Mouse (Mus musculus) hindbrain, embryonic 15.5 days (tissue): ENCODE results near the gene Filip1. TPM values are rescaled to one million over a fixed set of nuclear protein-coding genes. Genes with fewer than 3 reads are reported as not detected.

Experiments used
- ATAC-seq: fragments of 200-750 bp; cut with Nextera tagmentation; 2 replicates; pipeline ENCODE4 v1.8.0; 2017; ENCODE audit warnings: low read depth, moderate number of reproducible peaks, moderate TSS enrichment; ENCODE audit not compliant: low FRiP score
- H3K27ac ChIP-seq: fragments of 300-500 bp; sonication (generic); replicated peaks from 2 replicates; pipeline ENCODE4 v1.5.1; 2015; ENCODE audit warnings: mild to moderate bottlenecking, inconsistent platforms
- H3K27me3 ChIP-seq: fragments of 300-500 bp; sonication (generic); 2 replicates; pipeline ENCODE4 v1.6.1; 2015; ENCODE audit warnings: control low read depth, inconsistent platforms
- H3K36me3 ChIP-seq: fragments of 300-500 bp; sonication (generic); 2 replicates; pipeline ENCODE4 v1.6.1; 2015; ENCODE audit warnings: control low read depth, inconsistent platforms
- H3K4me1 ChIP-seq: fragments of 300-500 bp; sonication (generic); replicated peaks from 2 replicates; pipeline ENCODE4 v1.6.1; 2015; ENCODE audit warnings: control low read depth, inconsistent platforms
- H3K4me2 ChIP-seq: fragments of 300-500 bp; sonication (generic); 2 replicates; pipeline ENCODE4 v1.6.1; 2015; ENCODE audit warnings: moderate library complexity, mild to moderate bottlenecking, inconsistent platforms
- H3K4me3 ChIP-seq: fragments of 300-500 bp; sonication (generic); 2 replicates; pipeline ENCODE4 v1.5.1; 2015; ENCODE audit warnings: mild to moderate bottlenecking, inconsistent platforms
- H3K9ac ChIP-seq: fragments of 300-500 bp; sonication (generic); 2 replicates; pipeline ENCODE4 v1.6.1; 2015; ENCODE audit warnings: inconsistent platforms
- H3K9me3 ChIP-seq: fragments of 300-500 bp; sonication (generic); 2 replicates; pipeline ENCODE4 v1.6.1; 2016; ENCODE audit warnings: control low read depth, inconsistent platforms
- WGBS: fragments of 180-500 bp; shearing (Covaris S2); methylation state at CpG from one replicate; pipeline ENCODE4 v1.1.7; 2015; 5-methylcytosine and 5-hydroxymethylcytosine counted together
- polyA plus RNA-seq: library from polyadenylated mRNA; unstranded; fragments of >200 nt; fragmentation: Nextera tagmentation; extraction: Ambion mirVana; gene quantifications from 2 replicates; pipeline ENCODE4 v1.2.1, GENCODE M21; 2015

The Filip1 gene
- polyA plus RNA-seq, 1 experiment from 2014 or later: 2.7 TPM

GRCm38 (mm10) chr9:80020429-80020828 lies 7.8 kb upstream of the Filip1 start:
- H3K4me2 ChIP-seq: no peak overlapping the region
- H3K27ac ChIP-seq: no peak overlapping the region
- 74% methylated on average over 3 of the region's 3 CpGs for whole genome bisulfite sequencing
- H3K9me3 ChIP-seq: no peaks in the 10 kb centered on the region
- H3K36me3 ChIP-seq: no peaks in the 10 kb centered on the region
- ATAC-seq: no peak
- no peak overlapping the region for H3K9ac ChIP-seq
- H3K4me3 ChIP-seq: no peak overlapping the region
- no peaks in the 10 kb centered on the region for H3K4me1 ChIP-seq
- H3K27me3 ChIP-seq: no peaks in the 10 kb centered on the region

- Histone ChIP-seq H3K36me3 (no peaks in the 10 kb centered on the region), H3K9me3 (no peaks in the 10 kb centered on the region), H3K27me3 (no peaks in the 10 kb centered on the region), H3K27ac (no peak overlapping the region), H3K4me2 (no peak overlapping the region), H3K9ac (no peak overlapping the region), H3K4me1 (no peaks in the 10 kb centered on the region), H3K4me3 (no peak overlapping the region)
- WGBS: 91% methylated on average over 13 of the region's 13 CpGs
- no peak for ATAC-seq
These were observed 635 bp downstream of the Filip1 start for GRCm38 (mm10) chr9:80012016-80012415.

- no peak overlapping the region for H3K4me2 ChIP-seq
These were observed 10.1 kb downstream of the Filip1 start for GRCm38 (mm10) chr9:80002394-80003188.

GRCm38 (mm10) chr9:79997282-79997681 lies 15.4 kb downstream of the Filip1 start:
- WGBS: 91% methylated on average over 6 of the region's 6 CpGs
- H3K4me2 ChIP-seq: no peak overlapping the region
- no peak overlapping the region for H3K27ac ChIP-seq
- H3K4me3 ChIP-seq: no peak overlapping the region
- no peaks in the 10 kb centered on the region for H3K4me1 ChIP-seq
- ATAC-seq: no peak
- no peak overlapping the region for H3K9ac ChIP-seq
- no peaks in the 10 kb centered on the region for H3K36me3 ChIP-seq
- H3K27me3 ChIP-seq: no peaks in the 10 kb centered on the region
- H3K9me3 ChIP-seq: no peaks in the 10 kb centered on the region

More at GRCm38 (mm10) chr9:80002394-80003188, 10.1 kb downstream of the Filip1 start:
- ATAC-seq: peak; percentile 79; the same call in 1 of the 2 replicates
- Histone ChIP-seq H3K9me3 (no peaks in the 10 kb centered on the region), H3K27ac (no peak overlapping the region), H3K4me3 (no peak overlapping the region), H3K4me1 (no peaks in the 10 kb centered on the region), H3K27me3 (no peaks in the 10 kb centered on the region), H3K36me3 (no peaks in the 10 kb centered on the region), H3K9ac (no peak overlapping the region)
- 40% methylated on average over 14 of the region's 14 CpGs for WGBS

- no peak overlapping the region for H3K9ac ChIP-seq
- ATAC-seq: no peak
- H3K27ac ChIP-seq: no peak overlapping the region
- H3K27me3 ChIP-seq: no peaks in the 10 kb centered on the region
- no peaks in the 10 kb centered on the region for H3K9me3 ChIP-seq
- no peak overlapping the region for H3K4me3 ChIP-seq
- H3K4me2 ChIP-seq: no peak overlapping the region
- no peaks in the 10 kb centered on the region for H3K4me1 ChIP-seq
- 91% methylated on average over 5 of the region's 5 CpGs for whole genome bisulfite sequencing
- H3K36me3 ChIP-seq: no peaks in the 10 kb centered on the region
These were observed 18.4 kb downstream of the Filip1 start for GRCm38 (mm10) chr9:79994296-79994695.

GRCm38 (mm10) chr9:79993066-79993465 lies 19.6 kb downstream of the Filip1 start:
- Histone ChIP-seq H3K4me3 (no peak overlapping the region), H3K27ac (no peak overlapping the region), H3K9ac (no peak overlapping the region), H3K27me3 (no peaks in the 10 kb centered on the region), H3K36me3 (no peaks in the 10 kb centered on the region), H3K9me3 (no peaks in the 10 kb centered on the region), H3K4me2 (no peak overlapping the region), H3K4me1 (no peaks in the 10 kb centered on the region)
- ATAC-seq: no peak
- 74% methylated on average over 4 of the region's 4 CpGs for WGBS

- 75% methylated on average over 16 of the region's 16 CpGs for WGBS
- no peaks in the 10 kb centered on the region for H3K9me3 ChIP-seq
- no peak overlapping the region for H3K27ac ChIP-seq
- H3K27me3 ChIP-seq: no peaks in the 10 kb centered on the region
- no peaks in the 10 kb centered on the region for H3K36me3 ChIP-seq
- H3K4me1 ChIP-seq: no peaks in the 10 kb centered on the region
- no peak overlapping the region for H3K9ac ChIP-seq
- ATAC-seq: no peak
- H3K4me2 ChIP-seq: no peak overlapping the region
- no peak overlapping the region for H3K4me3 ChIP-seq
These were observed 22.1 kb downstream of the Filip1 start for GRCm38 (mm10) chr9:79990456-79991017.

GRCm38 (mm10) chr9:79989703-79990102 lies 22.9 kb downstream of the Filip1 start:
- Histone ChIP-seq H3K36me3 (no peaks in the 10 kb centered on the region), H3K4me1 (no peaks in the 10 kb centered on the region), H3K27ac (no peak overlapping the region), H3K4me3 (no peak overlapping the region), H3K9me3 (no peaks in the 10 kb centered on the region), H3K4me2 (no peak overlapping the region), H3K27me3 (no peaks in the 10 kb centered on the region), H3K9ac (no peak overlapping the region)
- ATAC-seq: no peak
- 84% methylated on average over 1 of the region's 1 CpGs for WGBS

- H3K9me3 ChIP-seq: no peaks in the 10 kb centered on the region
- H3K4me2 ChIP-seq: no peak overlapping the region
- H3K4me3 ChIP-seq: no peak overlapping the region
- H3K27me3 ChIP-seq: no peaks in the 10 kb centered on the region
- H3K36me3 ChIP-seq: no peaks in the 10 kb centered on the region
- 100% methylated on average over 1 of the region's 1 CpGs for WGBS
- no peak overlapping the region for H3K9ac ChIP-seq
- H3K4me1 ChIP-seq: no peaks in the 10 kb centered on the region
- no peak overlapping the region for H3K27ac ChIP-seq
- no peak for ATAC-seq
These were observed 23.6 kb downstream of the Filip1 start for GRCm38 (mm10) chr9:79989061-79989460.

- 91% methylated on average over 10 of the region's 10 CpGs for WGBS
- Histone ChIP-seq H3K27me3 (no peaks in the 10 kb centered on the region), H3K9me3 (no peaks in the 10 kb centered on the region), H3K4me2 (no peak overlapping the region), H3K27ac (no peak overlapping the region), H3K4me1 (no peaks in the 10 kb centered on the region), H3K9ac (no peak overlapping the region), H3K36me3 (no peaks in the 10 kb centered on the region), H3K4me3 (no peak overlapping the region)
- no peak for ATAC-seq
These were observed 29.4 kb downstream of the Filip1 start for GRCm38 (mm10) chr9:79983244-79983643.

- Histone ChIP-seq H3K9me3 (no peaks in the 10 kb centered on the region), H3K4me2 (no peak overlapping the region), H3K36me3 (no peaks in the 10 kb centered on the region), H3K4me1 (peaks cover 6% of the 10 kb centered on the region; the same call in 1 of the 2 replicates), H3K27ac (no peak overlapping the region), H3K27me3 (no peaks in the 10 kb centered on the region), H3K9ac (no peak overlapping the region), H3K4me3 (no peak overlapping the region)
- WGBS: 89% methylated on average over 2 of the region's 2 CpGs
- ATAC-seq: no peak
These were observed 33.4 kb downstream of the Filip1 start for GRCm38 (mm10) chr9:79979274-79979673.

- no peaks in the 10 kb centered on the region for H3K36me3 ChIP-seq
- H3K4me2 ChIP-seq: no peak overlapping the region; the same call in 1 of the 2 replicates
- H3K27me3 ChIP-seq: no peaks in the 10 kb centered on the region
- no peak overlapping the region for H3K4me3 ChIP-seq
- no peaks in the 10 kb centered on the region for H3K9me3 ChIP-seq
- peaks cover 6% of the 10 kb centered on the region; the same call in 1 of the 2 replicates for H3K4me1 ChIP-seq
- H3K27ac ChIP-seq: no peak overlapping the region
- WGBS: 82% methylated on average over 12 of the region's 12 CpGs
- no peak overlapping the region for H3K9ac ChIP-seq
- ATAC-seq: no peak
These were observed 34.2 kb downstream of the Filip1 start for GRCm38 (mm10) chr9:79978228-79979024.
